Mouse (Mus musculus) gastrocnemius, postnatal 36 days (tissue): ENCODE data around the gene Olfr799. TPM values are rescaled to one million over a fixed set of nuclear protein-coding genes. Genes with fewer than 3 reads are reported as not detected.

Experiments used
- DNase-seq, 2 experiments: peaks; one replicate each; pipeline ENCODE4 v3.0.0; 2022
- intact Hi-C: fragments of 180-260 bp; cut with DNase I; formaldehyde crosslinking; loops from one replicate; pipeline ENCODE4 v1.15.1; 2025
- long read RNA-seq, 2 experiments: library from polyadenylated mRNA; stranded (forward); transcript quantifications; one replicate each; pipeline ENCODE4 v2.0.0; 2021
- total RNA-seq, 2 experiments: library from RNA; stranded (reverse); gene quantifications; 2 replicates each; pipeline ENCODE4 v1.2.3; 2021

Gene Olfr799
- total RNA-seq = not detected
- long read RNA-seq, experiment 1 = 0 reads
- long read RNA-seq, experiment 2 = 0 reads

DNA sequence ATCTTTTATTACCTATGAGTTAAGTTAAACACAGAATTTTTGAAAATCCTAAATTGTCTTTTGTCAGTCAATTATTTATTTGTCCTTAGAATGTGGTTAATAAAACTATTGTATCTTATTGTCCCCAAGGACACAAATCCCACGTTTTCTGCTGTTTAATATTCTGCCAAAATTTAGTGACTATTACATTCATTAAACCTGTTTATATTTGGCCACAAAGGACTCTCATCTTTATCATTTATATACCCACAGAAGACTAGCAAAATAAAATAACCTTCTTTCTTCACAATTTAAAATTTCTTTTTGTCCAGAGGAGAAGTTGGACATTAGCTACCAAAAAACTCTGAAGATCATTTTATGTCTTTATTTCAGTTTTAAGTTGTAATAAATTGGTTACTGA is at the start of gene Olfr799:
Gene Olfr799, plus strand, starts transcription at position 301 of the 400 bp plus-strand sequence.
- intact Hi-C loops = no loop called here
- no peak for DNase-seq

DNA sequence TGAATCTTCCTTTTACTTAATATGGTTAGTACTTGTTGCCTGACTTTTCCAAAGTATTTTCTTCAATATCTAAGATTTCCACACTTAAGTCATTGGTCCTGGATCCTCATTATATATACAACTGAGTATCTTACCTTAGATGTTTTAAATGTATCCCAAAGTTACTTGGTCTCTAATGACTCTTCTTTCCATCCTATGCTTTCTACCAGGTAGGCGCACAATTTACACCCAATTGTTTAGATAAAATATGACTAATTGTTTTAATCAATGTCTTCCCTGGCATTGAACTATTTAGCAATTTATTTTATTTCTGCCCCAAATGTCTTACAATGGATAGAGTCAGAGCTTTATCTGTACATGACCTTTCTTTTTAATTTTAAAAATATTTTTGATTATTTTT is 24.8 kb upstream of the Olfr799 start, which contains the start of gene Olfr796:
Gene Olfr796, minus strand, starts transcription at position 101 of the 400 bp plus-strand sequence.
- DNase-seq = no peak
- intact Hi-C loops = no loop called here

DNA sequence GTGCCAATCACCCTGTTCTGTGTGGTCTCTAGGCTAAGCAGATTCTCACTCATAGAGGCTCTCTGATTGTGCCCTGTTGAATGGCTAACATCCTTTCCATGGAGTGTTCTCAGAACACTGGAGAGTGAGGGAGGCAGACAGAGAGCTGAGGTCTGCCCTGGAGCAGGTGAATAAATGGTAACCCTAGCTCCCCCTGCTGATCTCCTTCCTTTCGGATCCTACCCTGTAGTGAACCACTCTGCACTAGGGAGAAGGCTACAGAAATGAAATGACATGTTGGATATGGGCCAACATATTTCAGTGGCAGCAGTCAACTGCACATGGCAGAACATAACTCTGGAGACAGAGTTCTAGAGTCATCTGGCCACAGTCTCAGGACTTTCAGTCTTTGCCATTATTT is 15.6 kb upstream of the Olfr799 start:
- no peak for DNase-seq
- intact Hi-C loops = no loop called here

DNA sequence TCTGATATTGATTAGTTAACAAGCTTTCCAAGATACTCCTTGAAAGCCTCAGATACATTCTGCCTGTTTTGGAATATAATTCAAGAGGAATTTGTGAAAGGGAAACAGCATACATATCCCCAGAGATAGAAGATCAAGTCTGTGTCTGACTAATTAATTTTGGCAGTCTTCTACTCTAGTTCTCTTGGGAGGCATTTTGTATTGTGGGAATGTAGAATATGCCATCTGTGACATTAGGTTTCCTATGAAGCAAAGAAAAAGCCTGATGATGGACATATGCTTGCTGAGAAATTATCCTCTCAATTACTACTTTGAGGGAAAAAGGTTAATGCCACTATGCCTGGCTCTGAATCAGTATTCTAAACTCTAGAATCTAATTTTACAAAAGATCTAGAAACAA is 14.0 kb upstream of the Olfr799 start:
- no peak for DNase-seq
- intact Hi-C loops = no loop called here

DNA sequence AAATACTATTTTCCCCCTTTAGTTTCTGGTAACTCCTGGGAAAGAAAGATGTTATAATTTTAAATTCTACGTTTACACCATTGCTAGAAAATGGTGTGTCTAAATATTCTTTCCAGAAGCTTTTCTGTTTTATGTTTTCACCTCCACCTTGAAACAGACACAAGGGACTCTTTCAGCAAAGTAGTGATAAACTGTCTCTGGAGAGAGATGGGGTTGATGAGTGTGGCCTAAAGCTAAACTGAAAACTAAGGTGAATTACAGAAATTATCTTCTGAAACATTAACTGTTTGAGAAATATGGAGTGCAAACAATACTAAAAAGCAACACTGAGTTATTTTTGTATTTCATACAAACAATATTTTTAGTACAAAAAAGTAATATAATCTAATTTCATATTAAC is 9.4 kb upstream of the Olfr799 start, which contains the start of gene Olfr798:
Gene Olfr798, minus strand, starts transcription at position 101 of the 400 bp plus-strand sequence.
- DNase-seq = no peak
- intact Hi-C loops = no loop called here

DNA sequence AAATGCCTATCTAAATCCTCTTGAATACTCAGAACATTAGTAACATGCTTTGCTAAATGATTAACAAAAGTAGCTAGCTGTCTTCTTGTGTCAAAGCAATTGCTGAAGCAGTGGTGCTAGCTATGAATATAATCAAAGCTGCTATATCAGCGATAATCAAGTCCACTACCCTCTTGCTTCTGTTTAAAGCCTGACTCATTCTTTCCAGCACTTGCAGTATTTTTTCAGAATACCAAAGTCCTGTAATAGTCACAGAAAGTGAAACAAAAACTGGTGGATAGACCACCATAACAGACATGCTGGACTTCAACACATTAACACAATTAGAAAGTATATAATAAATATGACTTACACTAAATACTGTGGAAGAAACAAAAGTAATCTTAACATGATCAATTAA is 14.5 kb downstream of the Olfr799 start:
- intact Hi-C loops = no loop called here

DNA sequence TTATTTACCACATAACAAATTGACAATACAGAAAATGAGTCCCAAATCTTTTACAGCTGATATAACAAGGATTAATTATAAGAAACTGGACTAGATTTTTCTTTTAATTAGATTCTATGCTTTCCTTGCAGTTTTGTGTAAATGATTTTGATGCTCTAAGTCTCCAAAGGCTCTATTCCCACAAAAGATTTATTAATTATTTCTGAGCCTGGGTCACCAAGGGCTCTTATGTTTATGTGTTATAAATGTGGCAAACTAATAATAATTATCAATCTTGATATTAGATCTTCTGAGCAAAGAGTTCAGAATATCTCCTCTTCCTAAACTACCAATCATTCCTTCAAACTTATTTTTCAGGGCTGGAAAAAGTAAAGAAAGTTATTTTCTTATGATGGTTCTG is 20.1 kb downstream of the Olfr799 start, which contains the start of gene Olfr800:
Gene Olfr800, plus strand, starts transcription at position 301 of the 400 bp plus-strand sequence.
- intact Hi-C loops = no loop called here

More for the DNA sequence above, 14.5 kb downstream of the Olfr799 start:
- DNase-seq = no peak

DNA sequence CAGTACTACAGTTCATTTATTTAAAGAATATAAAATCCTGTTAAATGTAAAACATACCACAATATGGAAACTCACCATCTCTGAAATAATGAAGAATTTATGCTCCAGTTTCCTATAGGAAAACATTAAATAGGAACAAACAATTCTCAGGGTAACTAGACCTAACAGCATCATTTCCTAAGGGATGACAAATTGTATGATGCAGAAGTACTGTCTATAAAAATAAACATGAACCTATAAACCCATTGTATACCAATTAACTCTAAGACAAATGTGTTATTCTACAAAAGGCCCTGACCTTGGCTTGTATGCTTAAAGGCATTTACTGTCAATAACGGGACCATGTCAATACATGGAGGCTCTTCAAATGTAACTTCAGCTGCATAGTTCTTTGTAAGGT is 36.5 kb downstream of the Olfr799 start, which contains the start of gene Olfr801:
Gene Olfr801, minus strand, starts transcription at position 101 of the 400 bp plus-strand sequence.
- intact Hi-C loops = no loop called here
- DNase-seq = no peak

More for the DNA sequence above, 20.1 kb downstream of the Olfr799 start, which contains the start of gene Olfr800:
- DNase-seq = no peak

DNA sequence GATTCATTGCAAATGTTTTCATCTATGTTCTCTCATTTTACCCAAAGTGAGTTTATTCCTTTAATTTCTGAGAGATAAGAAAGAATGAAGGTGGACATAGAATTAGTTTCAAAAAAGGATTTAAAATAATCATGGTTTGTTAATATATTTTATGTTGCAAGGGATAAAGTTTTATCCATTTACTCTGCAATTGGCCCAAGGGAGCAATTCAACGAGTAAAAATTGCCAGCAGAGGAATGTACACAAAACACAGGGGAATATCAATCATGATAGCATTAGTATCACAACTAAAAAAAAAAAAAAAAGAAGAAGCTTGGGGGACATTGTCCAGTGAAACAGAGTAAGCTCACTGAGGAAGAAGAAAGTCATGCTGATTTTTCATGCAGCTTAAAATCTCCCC is 50.8 kb downstream of the Olfr799 start, which contains the start of gene Olfr802:
Gene Olfr802, minus strand, starts transcription at position 101 of the 400 bp plus-strand sequence.
- DNase-seq = no peak
- intact Hi-C loops = no loop called here

DNA sequence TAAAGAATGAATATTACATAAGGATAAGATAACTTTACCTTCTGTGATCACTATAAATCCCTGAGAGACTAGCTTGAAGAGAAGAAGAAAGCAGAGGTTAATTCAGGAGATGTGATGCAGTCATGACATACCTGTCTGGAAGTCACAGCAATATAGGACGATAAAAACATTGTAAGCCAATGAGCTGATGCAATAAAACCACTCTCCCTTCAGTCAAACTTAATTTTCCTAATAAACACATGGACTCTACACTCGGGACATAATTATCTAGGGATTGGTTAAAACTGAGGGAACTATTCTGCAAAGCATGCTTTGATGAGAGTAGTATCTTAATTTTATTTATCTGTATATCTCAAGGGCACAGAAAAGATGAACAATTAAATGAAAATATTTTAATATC is 56.9 kb downstream of the Olfr799 start, which contains the start of gene Olfr803:
Gene Olfr803, minus strand, starts transcription at position 101 of the 400 bp plus-strand sequence.
- intact Hi-C loops = no loop called here
- DNase-seq = no peak

Other genes starting within 250 kb of the Olfr799 start
- gene Olfr785, start 232.1 kb upstream of the Olfr799 start, total RNA-seq = not detected
- gene Olfr786, start 210.2 kb upstream of the Olfr799 start, total RNA-seq = not detected
- gene Olfr787, start 175.6 kb upstream of the Olfr799 start, total RNA-seq = not detected
- gene Olfr788, start 166.5 kb upstream of the Olfr799 start, total RNA-seq = not detected
- not detected for gene Olfr789, start 152.7 kb upstream of the Olfr799 start, total RNA-seq
- gene Olfr790, start 139.0 kb upstream of the Olfr799 start, total RNA-seq = not detected
- gene Olfr791, start 115.7 kb upstream of the Olfr799 start, total RNA-seq = not detected
- gene Olfr792, start 98.3 kb upstream of the Olfr799 start, total RNA-seq = not detected
- not detected for gene Olfr794, start 69.8 kb upstream of the Olfr799 start, total RNA-seq
- gene Olfr796, start 24.9 kb upstream of the Olfr799 start, total RNA-seq = not detected
- gene Olfr798, start 9.6 kb upstream of the Olfr799 start, total RNA-seq = not detected
- not detected for gene Olfr800, start 20.2 kb downstream of the Olfr799 start, total RNA-seq
- not detected for gene Olfr801, start 36.4 kb downstream of the Olfr799 start, total RNA-seq
- not detected for gene Olfr802, start 50.7 kb downstream of the Olfr799 start, total RNA-seq
- not detected for gene Olfr803, start 56.8 kb downstream of the Olfr799 start, total RNA-seq
- not detected for gene Olfr804, start 65.7 kb downstream of the Olfr799 start, total RNA-seq
- gene Olfr805, start 91.9 kb downstream of the Olfr799 start, total RNA-seq = not detected
- not detected for gene Olfr806, start 104.4 kb downstream of the Olfr799 start, total RNA-seq
- not detected for gene Olfr807, start 120.3 kb downstream of the Olfr799 start, total RNA-seq
- gene Olfr808, start 128.0 kb downstream of the Olfr799 start, total RNA-seq = not detected
- gene Olfr809, start 137.2 kb downstream of the Olfr799 start, total RNA-seq = not detected
- gene Olfr810, start 157.4 kb downstream of the Olfr799 start, total RNA-seq = not detected
- not detected for gene Olfr811, start 166.9 kb downstream of the Olfr799 start, total RNA-seq
- not detected for gene Olfr812, start 208.6 kb downstream of the Olfr799 start, total RNA-seq
- gene Olfr813, start 217.9 kb downstream of the Olfr799 start, total RNA-seq = not detected
- not detected for gene Olfr814, start 242.4 kb downstream of the Olfr799 start, total RNA-seq